Mouse (Mus musculus): ENCODE measurements at regions not wholly inside any gene's neighbourhood (a gene's known extent, or its start where the extent isn't known, plus 50 kb on each side); places are given as distances from the start of the nearest gene placed in this dataset.

DNA sequence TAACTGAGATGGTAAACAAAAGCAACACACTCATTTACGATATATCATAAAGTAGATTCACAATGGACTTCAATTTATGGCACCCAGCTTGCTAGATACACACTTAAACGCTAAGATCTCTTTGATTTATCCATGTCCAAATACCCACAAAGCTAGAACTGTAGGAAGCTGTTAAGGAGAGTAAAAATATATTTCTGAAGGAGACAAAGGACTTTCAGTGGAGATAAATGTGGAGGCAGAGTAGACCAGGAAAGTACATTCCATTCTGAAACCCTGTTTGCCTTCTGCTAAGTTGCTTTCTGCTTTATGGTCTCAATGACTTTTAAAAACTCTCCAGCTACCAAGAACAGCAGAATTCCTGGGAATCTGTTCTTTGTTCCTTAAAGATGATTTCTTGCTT is 701.3 kb upstream of the Pkdcc start:
- H3K4me1 ChIP-seq (ENCODE audit: control insufficient read depth in 2 of 2, insufficient read depth in 2 of 2, low read length in 2 of 2, poor library complexity in 1 of 2) = no peaks in the 10 kb centered on the region
- in situ Hi-C loops (cut with MboI; ENCODE audit: low sequenced_read_pairs in 2 of 2, unreplicated experiment in 2 of 2) = no loop called here
- no peaks in the 10 kb centered on the region for H3K9me3 ChIP-seq (ENCODE audit: control insufficient read depth, insufficient read depth, low read depth, low read length)
- no peak for DNase-seq (ENCODE audit: low read depth, low spot score)
- no peak for TF ChIP-seq MAFK (IDR thresholded peaks at IDR 0.05; ENCODE audit: insufficient read depth, low read depth, low read length)
- TF ChIP-seq CHD2 (IDR thresholded peaks at IDR 0.05; ENCODE audit: low read depth, low read length) = no peak
- no peak for TF ChIP-seq ZC3H11A (IDR thresholded peaks at IDR 0.05; ENCODE audit: borderline replicate concordance, low read depth, low read length)
- no peak overlapping the region for H3K4me3 ChIP-seq (ENCODE audit: insufficient read depth in 1 of 2, low read depth in 1 of 2, low read length in 2 of 2, poor library complexity in 1 of 2, severe bottlenecking in 1 of 2)
- no peak overlapping the region for H3K27ac ChIP-seq (ENCODE audit: insufficient read depth, low read depth, low read length, poor library complexity, severe bottlenecking)
- H3K9ac ChIP-seq (ENCODE audit: insufficient read depth, low read depth, low read length, poor library complexity, severe bottlenecking) = no peak overlapping the region
- H3K36me3 ChIP-seq (ENCODE audit: control insufficient read depth, insufficient read depth, low read length, poor library complexity, severe bottlenecking) = no peaks in the 10 kb centered on the region

DNA sequence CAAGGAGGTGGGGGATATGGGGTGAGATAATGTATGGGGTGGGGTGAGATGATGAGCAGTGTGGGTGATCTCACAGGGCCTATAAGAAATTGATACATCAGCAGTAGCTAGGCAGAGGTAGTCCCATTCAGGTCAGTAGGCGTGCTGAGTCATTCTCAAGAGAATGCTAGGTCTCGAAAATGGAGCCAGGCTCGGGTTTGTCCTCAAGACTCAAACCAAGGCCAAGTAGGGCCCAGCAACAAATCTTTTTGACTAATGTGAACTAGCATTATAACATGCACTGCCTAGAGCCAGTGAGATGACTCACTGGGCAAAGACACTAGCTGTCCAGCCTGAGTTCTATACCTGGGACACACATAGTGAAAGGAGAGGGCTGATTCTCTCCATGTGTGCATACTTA is 710.8 kb upstream of the Pkdcc start:
- no peak overlapping the region for H3K4me3 ChIP-seq (ENCODE audit: insufficient read depth in 1 of 2, low read depth in 1 of 2, low read length in 2 of 2, poor library complexity in 1 of 2, severe bottlenecking in 1 of 2)
- TF ChIP-seq HCFC1 (IDR thresholded peaks at IDR 0.05; ENCODE audit: borderline replicate concordance, insufficient read depth, low read length) = no peak
- TF ChIP-seq ZNF384 (IDR thresholded peaks at IDR 0.05; ENCODE audit: low read depth, low read length) = no peak
- TF ChIP-seq MAFK (IDR thresholded peaks at IDR 0.05; ENCODE audit: insufficient read depth, low read depth, low read length) = peak; percentile 52; the same call in 1 of the 2 replicates
- TF ChIP-seq CHD2 (IDR thresholded peaks at IDR 0.05; ENCODE audit: low read depth, low read length) = no peak
- in situ Hi-C loops (cut with MboI; ENCODE audit: low sequenced_read_pairs in 2 of 2, unreplicated experiment in 2 of 2) = no loop called here
- no peak overlapping the region for H3K9ac ChIP-seq (ENCODE audit: insufficient read depth, low read depth, low read length, poor library complexity, severe bottlenecking)
- H3K9me3 ChIP-seq (ENCODE audit: control insufficient read depth, insufficient read depth, low read depth, low read length) = no peaks in the 10 kb centered on the region
- H3K4me1 ChIP-seq (ENCODE audit: control insufficient read depth in 2 of 2, insufficient read depth in 2 of 2, low read length in 2 of 2, poor library complexity in 1 of 2) = no peaks in the 10 kb centered on the region
- H3K36me3 ChIP-seq (ENCODE audit: control insufficient read depth, insufficient read depth, low read length, poor library complexity, severe bottlenecking) = no peaks in the 10 kb centered on the region
- no peak for DNase-seq (ENCODE audit: low read depth, low spot score)
- no peak overlapping the region for H3K27ac ChIP-seq (ENCODE audit: insufficient read depth, low read depth, low read length, poor library complexity, severe bottlenecking)

GRCm38 (mm10) chr17:82485544-82485943 is 729.5 kb upstream of the Pkdcc start:
- Histone ChIP-seq H3K9ac (ENCODE audit: insufficient read depth, low read depth, low read length, poor library complexity, severe bottlenecking) (no peak overlapping the region), H3K9me3 (ENCODE audit: control insufficient read depth, insufficient read depth, low read depth, low read length) (no peaks in the 10 kb centered on the region), H3K4me3 (ENCODE audit: insufficient read depth in 1 of 2, low read depth in 1 of 2, low read length in 2 of 2, poor library complexity in 1 of 2, severe bottlenecking in 1 of 2) (no peak overlapping the region), H3K4me1 (ENCODE audit: control insufficient read depth in 2 of 2, insufficient read depth in 2 of 2, low read length in 2 of 2, poor library complexity in 1 of 2) (no peaks in the 10 kb centered on the region), H3K27ac (ENCODE audit: insufficient read depth, low read depth, low read length, poor library complexity, severe bottlenecking) (no peak overlapping the region), H3K36me3 (ENCODE audit: control insufficient read depth, insufficient read depth, low read length, poor library complexity, severe bottlenecking) (no peaks in the 10 kb centered on the region)
- no peak for DNase-seq (ENCODE audit: low read depth, low spot score)
- in situ Hi-C loops (cut with MboI; ENCODE audit: low sequenced_read_pairs in 2 of 2, unreplicated experiment in 2 of 2) = no loop called here
- TF ChIP-seq ZC3H11A (IDR thresholded peaks at IDR 0.05; ENCODE audit: borderline replicate concordance, low read depth, low read length) (no peak), ZNF384 (IDR thresholded peaks at IDR 0.05; ENCODE audit: low read depth, low read length) (no peak), MAFK (IDR thresholded peaks at IDR 0.05; ENCODE audit: insufficient read depth, low read depth, low read length) (no peak), CHD2 (IDR thresholded peaks at IDR 0.05; ENCODE audit: low read depth, low read length) (no peak), HCFC1 (IDR thresholded peaks at IDR 0.05; ENCODE audit: borderline replicate concordance, insufficient read depth, low read length) (no peak)

DNA sequence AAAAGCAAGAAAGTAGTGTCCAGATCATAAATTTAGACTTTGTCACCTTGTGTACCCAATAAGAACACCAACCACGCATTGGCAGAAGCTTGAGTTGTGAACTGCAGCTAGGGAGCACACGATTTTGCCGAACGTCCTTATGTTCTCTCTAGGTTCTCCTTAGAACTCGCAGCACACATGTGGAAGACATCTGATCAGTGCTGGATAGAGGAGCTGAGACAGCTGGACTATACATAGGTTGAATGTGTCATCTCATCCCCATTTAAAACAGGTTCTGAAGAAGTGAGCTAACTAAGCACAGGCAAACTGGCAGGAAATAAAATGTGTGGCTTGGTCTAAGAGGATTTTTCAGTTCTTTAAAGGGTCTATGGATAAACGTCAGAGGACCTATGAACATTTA is 730.5 kb upstream of the Pkdcc start:
- TF ChIP-seq CHD2 (IDR thresholded peaks at IDR 0.05; ENCODE audit: low read depth, low read length) (no peak), ZNF384 (IDR thresholded peaks at IDR 0.05; ENCODE audit: low read depth, low read length) (no peak), ZC3H11A (IDR thresholded peaks at IDR 0.05; ENCODE audit: borderline replicate concordance, low read depth, low read length) (no peak), MAFK (IDR thresholded peaks at IDR 0.05; ENCODE audit: insufficient read depth, low read depth, low read length) (no peak), HCFC1 (IDR thresholded peaks at IDR 0.05; ENCODE audit: borderline replicate concordance, insufficient read depth, low read length) (no peak)
- Histone ChIP-seq H3K27ac (ENCODE audit: insufficient read depth, low read depth, low read length, poor library complexity, severe bottlenecking) (no peak overlapping the region), H3K36me3 (ENCODE audit: control insufficient read depth, insufficient read depth, low read length, poor library complexity, severe bottlenecking) (no peaks in the 10 kb centered on the region), H3K4me1 (ENCODE audit: control insufficient read depth in 2 of 2, insufficient read depth in 2 of 2, low read length in 2 of 2, poor library complexity in 1 of 2) (no peaks in the 10 kb centered on the region), H3K9me3 (ENCODE audit: control insufficient read depth, insufficient read depth, low read depth, low read length) (no peaks in the 10 kb centered on the region), H3K9ac (ENCODE audit: insufficient read depth, low read depth, low read length, poor library complexity, severe bottlenecking) (no peak overlapping the region), H3K4me3 (ENCODE audit: insufficient read depth in 1 of 2, low read depth in 1 of 2, low read length in 2 of 2, poor library complexity in 1 of 2, severe bottlenecking in 1 of 2) (no peak overlapping the region)
- no peak for DNase-seq (ENCODE audit: low read depth, low spot score)
- in situ Hi-C loops (cut with MboI; ENCODE audit: low sequenced_read_pairs in 2 of 2, unreplicated experiment in 2 of 2) = no loop called here

- Histone ChIP-seq H3K36me3 (ENCODE audit: control insufficient read depth, insufficient read depth, low read length, poor library complexity, severe bottlenecking) (no peaks in the 10 kb centered on the region), H3K4me3 (ENCODE audit: insufficient read depth in 1 of 2, low read depth in 1 of 2, low read length in 2 of 2, poor library complexity in 1 of 2, severe bottlenecking in 1 of 2) (no peak overlapping the region), H3K4me1 (ENCODE audit: control insufficient read depth in 2 of 2, insufficient read depth in 2 of 2, low read length in 2 of 2, poor library complexity in 1 of 2) (no peaks in the 10 kb centered on the region), H3K9ac (ENCODE audit: insufficient read depth, low read depth, low read length, poor library complexity, severe bottlenecking) (no peak overlapping the region), H3K27ac (ENCODE audit: insufficient read depth, low read depth, low read length, poor library complexity, severe bottlenecking) (no peak overlapping the region), H3K9me3 (ENCODE audit: control insufficient read depth, insufficient read depth, low read depth, low read length) (no peaks in the 10 kb centered on the region)
- no peak for DNase-seq (ENCODE audit: low read depth, low spot score)
- no peak for TF ChIP-seq ZC3H11A (IDR thresholded peaks at IDR 0.05; ENCODE audit: borderline replicate concordance, low read depth, low read length)
- TF ChIP-seq HCFC1 (IDR thresholded peaks at IDR 0.05; ENCODE audit: borderline replicate concordance, insufficient read depth, low read length) = no peak
- TF ChIP-seq MAFK (IDR thresholded peaks at IDR 0.05; ENCODE audit: insufficient read depth, low read depth, low read length) = no peak
- TF ChIP-seq ZNF384 (IDR thresholded peaks at IDR 0.05; ENCODE audit: low read depth, low read length) = no peak
- TF ChIP-seq CHD2 (IDR thresholded peaks at IDR 0.05; ENCODE audit: low read depth, low read length) = no peak
- in situ Hi-C loops (cut with MboI; ENCODE audit: low sequenced_read_pairs in 2 of 2, unreplicated experiment in 2 of 2) = no loop called here
Observed at GRCm38 (mm10) chr17:82457972-82458371, 719.8 kb upstream of the Slc8a1 start.

Data from ES-E14 (cell line).